Mouse (Mus musculus) MN1 (cell line): ENCODE data around the gene Prrg4.
A peak's percentile ranks its signal among the peaks of the same experiment; 100 is the strongest.
"Not testable (repeated sequence)": the region's sequence is repeated elsewhere in the genome, so short reads cannot be mapped to it uniquely, and the experiment has no call there.

ENCODE experiments used
- DNase-seq: peaks from one replicate; pipeline ENCODE4 v3.0.0-alpha.2; 2016; ENCODE audit warnings: low spot score

Gene Prrg4

GRCm38 (mm10) chr2:104841736-104842135 lies 7.9 kb downstream of the Prrg4 start:
- DNase-seq = no peak

GRCm38 (mm10) chr2:104840974-104841373 lies 8.7 kb downstream of the Prrg4 start:
- no peak for DNase-seq

GRCm38 (mm10) chr2:104832486-104832885 lies 17.2 kb downstream of the Prrg4 start:
- no peak for DNase-seq

- DNase-seq = no peak
Observed at GRCm38 (mm10) chr2:104826191-104826590, 23.5 kb downstream of the Prrg4 start.

GRCm38 (mm10) chr2:104818763-104819162 lies 30.9 kb downstream of the Prrg4 start:
- DNase-seq = not testable (repeated sequence)

GRCm38 (mm10) chr2:104817555-104818330 lies 31.9 kb downstream of the Prrg4 start:
- peak; percentile 8 for DNase-seq

GRCm38 (mm10) chr2:104816866-104817439 lies 32.7 kb downstream of the Prrg4 start:
- DNase-seq = peak; percentile 93

- DNase-seq = no peak
Observed at GRCm38 (mm10) chr2:104816371-104816827, 33.3 kb downstream of the Prrg4 start, which contains the start of gene Qser1. Gene Qser1, minus strand, starts transcription at chr2:104816760.

- DNase-seq = peak; percentile 37
Observed at GRCm38 (mm10) chr2:104815561-104816370, 33.9 kb downstream of the Prrg4 start.

GRCm38 (mm10) chr2:104814181-104814951 lies 35.3 kb downstream of the Prrg4 start:
- no peak for DNase-seq

- DNase-seq = no peak
Observed at GRCm38 (mm10) chr2:104805435-104805834, 44.2 kb downstream of the Prrg4 start.
